Mouse (Mus musculus) limb, embryonic 14.5 days (tissue): Measurements from ENCODE around the gene Foxp3. TPM values are rescaled to one million over a fixed set of nuclear protein-coding genes. Genes with fewer than 3 reads are reported as not detected.

Experiments
- ATAC-seq: fragments of 200-750 bp; cut with Nextera tagmentation; 2 replicates; pipeline ENCODE4 v1.8.0; 2017; ENCODE audit warnings: low read depth, moderate number of reproducible peaks, moderate TSS enrichment; ENCODE audit not compliant: low FRiP score
- DNase-seq: peaks from one replicate; pipeline ENCODE4 v3.0.0-alpha.2; 2015; ENCODE audit warnings: low spot score
- H3K27ac ChIP-seq: fragments of 300-500 bp; sonication (generic); replicated peaks from 2 replicates; pipeline ENCODE4 v1.5.1; 2014; ENCODE audit warnings: low read depth, mild to moderate bottlenecking, low read length, moderate library complexity, mixed read lengths
- H3K27me3 ChIP-seq: fragments of 300-500 bp; sonication (generic); 2 replicates; pipeline ENCODE4 v1.6.1; 2014; ENCODE audit warnings: low read length, mixed read lengths; ENCODE audit not compliant: control insufficient read depth, insufficient read depth
- H3K36me3 ChIP-seq: fragments of 300-500 bp; sonication (generic); 2 replicates; pipeline ENCODE4 v1.6.1; 2014; ENCODE audit warnings: mild to moderate bottlenecking, low read length, moderate library complexity, mixed read lengths; ENCODE audit not compliant: control insufficient read depth, insufficient read depth
- H3K4me1 ChIP-seq: fragments of 300-500 bp; sonication (generic); 2 replicates; pipeline ENCODE4 v1.6.1; 2014; ENCODE audit warnings: antibody characterized with exemption, low read length, mixed read lengths; ENCODE audit not compliant: control insufficient read depth, insufficient read depth
- H3K4me2 ChIP-seq: fragments of 300-500 bp; sonication (generic); replicated peaks from 2 replicates; pipeline ENCODE4 v1.6.1; 2014; ENCODE audit warnings: low read depth, mild to moderate bottlenecking, low read length, moderate library complexity; ENCODE audit not compliant: severe bottlenecking
- H3K4me3 ChIP-seq: fragments of 300-500 bp; sonication (generic); replicated peaks from 2 replicates; pipeline ENCODE4 v1.5.1; 2014; ENCODE audit warnings: low read length
- H3K9ac ChIP-seq: fragments of 300-500 bp; sonication (generic); 2 replicates; pipeline ENCODE4 v1.6.1; 2014; ENCODE audit warnings: mild to moderate bottlenecking, low read depth, low read length, moderate library complexity; ENCODE audit not compliant: severe bottlenecking
- H3K9me3 ChIP-seq: fragments of 300-500 bp; sonication (generic); 2 replicates; pipeline ENCODE4 v1.6.1; 2016; ENCODE audit warnings: low read length; ENCODE audit not compliant: control insufficient read depth
- POLR2A ChIP-seq: fragments of 200-500 bp; IDR thresholded peaks from 2 replicates; pipeline ENCODE4 v1.8.0; 2012; ENCODE audit warnings: inconsistent platforms, mild to moderate bottlenecking, moderate library complexity, borderline replicate concordance; ENCODE audit not compliant: insufficient read depth, insufficient read length; ENCODE audit errors: extremely low read depth
- WGBS: fragments of 180-500 bp; shearing (Covaris S2); extraction: QIAGEN DNeasy Blood & Tissue Kit; methylation state at CpG from one replicate; pipeline ENCODE4 v1.1.7; 2014; 5-methylcytosine and 5-hydroxymethylcytosine counted together
- polyA plus RNA-seq, 2 experiments: library from polyadenylated mRNA; depleted of rRNA in 1 of 2; stranded (reverse) in 1 of 2; unstranded in 1 of 2; fragments of >200 nt; fragmentation: Nextera tagmentation in 1 of 2; extraction: Ambion mirVana in 1 of 2; gene quantifications; 2 replicates each; pipeline versions ENCODE4 v1.2.1 to v1.2.3; 2012 to 2014

The Foxp3 gene
- polyA plus RNA-seq (2012; rRNA removed) (0.03 and 0.04 TPM in 2 replicates), polyA plus RNA-seq (2014; fragmentation: Nextera tagmentation; extraction: Ambion mirVana) (not detected in 2 replicates)

GRCm38 (mm10) chrX:7573176-7574086 is at the start of gene Foxp3:
Gene Foxp3, plus strand, starts transcription at chrX:7573644.
- DNase-seq, result no peak
- no peak for TF ChIP-seq POLR2A
- 27% methylated on average over 39 of the region's 72 CpGs for WGBS
- Histone ChIP-seq H3K36me3 (no peaks in the 10 kb centered on the region), H3K4me3 (peak within 1 kb of the TSS; percentile 59), H3K4me2 (peak within 1 kb of the TSS; percentile 55), H3K4me1 (0 out of 2 replicates have a peak, but pooled peaks cover 2% of the 10 kb centered on the region), H3K27ac (peak within 1 kb of the TSS; percentile 74), H3K9me3 (no peaks in the 10 kb centered on the region), H3K27me3 (no peaks in the 10 kb centered on the region), H3K9ac (peak within 1 kb of the TSS; percentile 73)
- ATAC-seq, result peak; percentile 64

GRCm38 (mm10) chrX:7524961-7525360 is 48.5 kb upstream of the Foxp3 start:
- ATAC-seq (no peak), DNase-seq (no peak)
- Histone ChIP-seq H3K9ac (no peak overlapping the region), H3K27me3 (no peaks in the 10 kb centered on the region), H3K9me3 (no peaks in the 10 kb centered on the region), H3K4me2 (no peak overlapping the region), H3K36me3 (no peaks in the 10 kb centered on the region), H3K4me3 (no peak overlapping the region), H3K4me1 (no peaks in the 10 kb centered on the region), H3K27ac (no peak overlapping the region)
- WGBS, result 43% methylated on average over 3 of the region's 3 CpGs
- no peak for TF ChIP-seq POLR2A

GRCm38 (mm10) chrX:7553474-7553873 is 20.0 kb upstream of the Foxp3 start:
- Histone ChIP-seq H3K27ac (no peak overlapping the region), H3K9me3 (no peaks in the 10 kb centered on the region), H3K36me3 (no peaks in the 10 kb centered on the region), H3K4me3 (no peak overlapping the region), H3K4me2 (no peak overlapping the region), H3K27me3 (no peaks in the 10 kb centered on the region), H3K4me1 (no peaks in the 10 kb centered on the region), H3K9ac (no peak overlapping the region)
- no peak for DNase-seq
- no peak for TF ChIP-seq POLR2A
- WGBS, result 90% methylated on average over 4 of the region's 4 CpGs
- ATAC-seq, result no peak

- ATAC-seq (no peak), DNase-seq (no peak)
- Histone ChIP-seq H3K4me3 (no peak overlapping the region), H3K36me3 (no peaks in the 10 kb centered on the region), H3K4me2 (no peak overlapping the region), H3K9me3 (no peaks in the 10 kb centered on the region), H3K27me3 (no peaks in the 10 kb centered on the region), H3K4me1 (no peaks in the 10 kb centered on the region), H3K9ac (no peak overlapping the region), H3K27ac (no peak overlapping the region)
- no peak for TF ChIP-seq POLR2A
- 29% methylated on average over 2 of the region's 2 CpGs for WGBS
Measured at GRCm38 (mm10) chrX:7563076-7563475, 10.4 kb upstream of the Foxp3 start.

GRCm38 (mm10) chrX:7566352-7566751 is 7.1 kb upstream of the Foxp3 start:
- no peaks in the 10 kb centered on the region for H3K36me3 ChIP-seq
- ATAC-seq (no peak), DNase-seq (no peak)
- H3K4me2 ChIP-seq, result no peak overlapping the region
- no peak overlapping the region for H3K27ac ChIP-seq
- TF ChIP-seq POLR2A, result no peak
- no peaks in the 10 kb centered on the region for H3K4me1 ChIP-seq
- 89% methylated on average over 6 of the region's 6 CpGs for WGBS
- H3K27me3 ChIP-seq, result no peaks in the 10 kb centered on the region
- no peak overlapping the region for H3K9ac ChIP-seq
- no peaks in the 10 kb centered on the region for H3K9me3 ChIP-seq
- no peak overlapping the region for H3K4me3 ChIP-seq
